Comparison of ENCODE assay signal across 11 mouse cellular contexts in genomic region chr14:97586962-97587361, GRCm38 (mm10).
DNase-seq lines count a peak whose midpoint lies in the region; ATAC-seq and TF ChIP-seq lines count a peak whose summit lies in the region.
"Had no signal": no experiment of that assay in that cellular context is flagged by ENCODE, and none has a peak within 500 bp of the region (broad histone marks: within the 10 kb centered on the region; RNA-seq: fewer than 3 reads in every experiment).

No protein-coding gene starts in this region.

- no peaks in the 10 kb centered on the region for H3K4me1 ChIP-seq in forebrain, postnatal 0 days (ENCODE audit: insufficient read depth)

- intact Hi-C loops in gastrocnemius, postnatal 36 days (cut with DNase I): no loop called here

- H3K36me3 ChIP-seq in forebrain, postnatal 0 days (ENCODE audit: insufficient read depth): no peaks in the 10 kb centered on the region
- H3K36me3 ChIP-seq: embryonic facial prominence, embryonic 15.5 days; hindbrain, embryonic 15.5 days; lung, embryonic 15.5 days had no signal

- peak; percentile 60 for TF ChIP-seq CTCF in forebrain, postnatal 0 days (IDR thresholded peaks at IDR 0.05; ENCODE audit: low read depth)

- H3K4me3 ChIP-seq in forebrain, postnatal 0 days (ENCODE audit: low read depth, low read length): no peak overlapping the region
- H3K4me3 ChIP-seq: embryonic facial prominence, embryonic 15.5 days; hindbrain, embryonic 15.5 days; lung, embryonic 15.5 days had no signal

- WGBS in forebrain, postnatal 0 days: 7% methylated on average over 4 of the region's 4 CpGs

- ATAC-seq in forebrain, postnatal 0 days: 0 out of 2 replicates have a peak, but pooled peaks have one; percentile 45
- ATAC-seq in megakaryocyte, adult 5-6 weeks (ENCODE audit: poor library complexity, severe bottlenecking): 0 out of 2 replicates have a peak, but pooled peaks have one; percentile 38

- H3K27ac ChIP-seq in forebrain, postnatal 0 days (ENCODE audit: low read depth, low read length): no peak overlapping the region
- H3K27ac ChIP-seq: embryonic facial prominence, embryonic 15.5 days; hindbrain, embryonic 15.5 days; lung, embryonic 15.5 days had no signal

- DNase-seq in cerebellum, postnatal 10 days: peak; percentile 20 to 21
- no peak for DNase-seq in cerebellum, postnatal 4 days (ENCODE audit: low spot score in 2 of 2)
- peak; percentile 79 for DNase-seq in 416B (ENCODE audit: low read depth)
- peak; percentile 5 for DNase-seq in forebrain, postnatal 0 days
- DNase-seq in gastrocnemius, postnatal 36 days: no peak
- no peak for DNase-seq in right cerebral cortex, postnatal 14 days
- DNase-seq in layer of hippocampus, adult 8-10 months (ENCODE audit: low spot score in 2 of 2): no peak

- no peak overlapping the region for H3K9ac ChIP-seq in forebrain, postnatal 0 days
- H3K9ac ChIP-seq: embryonic facial prominence, embryonic 15.5 days; hindbrain, embryonic 15.5 days; lung, embryonic 15.5 days had no signal

- no peak overlapping the region for H3K4me2 ChIP-seq in forebrain, postnatal 0 days (ENCODE audit: low read depth)
- H3K4me2 ChIP-seq: embryonic facial prominence, embryonic 15.5 days; hindbrain, embryonic 15.5 days; lung, embryonic 15.5 days had no signal

- H3K9me3 ChIP-seq in forebrain, postnatal 0 days (ENCODE audit: low read length): no peaks in the 10 kb centered on the region
- H3K9me3 ChIP-seq: embryonic facial prominence, embryonic 15.5 days; hindbrain, embryonic 15.5 days; lung, embryonic 15.5 days had no signal

- H3K27me3 ChIP-seq in forebrain, postnatal 0 days (ENCODE audit: insufficient read depth, low read length): no peaks in the 10 kb centered on the region
- H3K27me3 ChIP-seq: embryonic facial prominence, embryonic 15.5 days; hindbrain, embryonic 15.5 days; lung, embryonic 15.5 days had no signal

Comparison
In these comparisons a context has a peak if more than half of its experiments do, and no peak if none do; other contexts are left out.
1. DNase-seq: peak in cerebellum, postnatal 10 days (2 of 2), 416B (single experiment) and forebrain, postnatal 0 days (single experiment); none in cerebellum, postnatal 4 days (0 of 2), gastrocnemius, postnatal 36 days (0 of 2), right cerebral cortex, postnatal 14 days (single experiment) and layer of hippocampus, adult 8-10 months (0 of 2).